ENCODE assay signal across 8 mouse cellular contexts in the genomic region with DNA sequence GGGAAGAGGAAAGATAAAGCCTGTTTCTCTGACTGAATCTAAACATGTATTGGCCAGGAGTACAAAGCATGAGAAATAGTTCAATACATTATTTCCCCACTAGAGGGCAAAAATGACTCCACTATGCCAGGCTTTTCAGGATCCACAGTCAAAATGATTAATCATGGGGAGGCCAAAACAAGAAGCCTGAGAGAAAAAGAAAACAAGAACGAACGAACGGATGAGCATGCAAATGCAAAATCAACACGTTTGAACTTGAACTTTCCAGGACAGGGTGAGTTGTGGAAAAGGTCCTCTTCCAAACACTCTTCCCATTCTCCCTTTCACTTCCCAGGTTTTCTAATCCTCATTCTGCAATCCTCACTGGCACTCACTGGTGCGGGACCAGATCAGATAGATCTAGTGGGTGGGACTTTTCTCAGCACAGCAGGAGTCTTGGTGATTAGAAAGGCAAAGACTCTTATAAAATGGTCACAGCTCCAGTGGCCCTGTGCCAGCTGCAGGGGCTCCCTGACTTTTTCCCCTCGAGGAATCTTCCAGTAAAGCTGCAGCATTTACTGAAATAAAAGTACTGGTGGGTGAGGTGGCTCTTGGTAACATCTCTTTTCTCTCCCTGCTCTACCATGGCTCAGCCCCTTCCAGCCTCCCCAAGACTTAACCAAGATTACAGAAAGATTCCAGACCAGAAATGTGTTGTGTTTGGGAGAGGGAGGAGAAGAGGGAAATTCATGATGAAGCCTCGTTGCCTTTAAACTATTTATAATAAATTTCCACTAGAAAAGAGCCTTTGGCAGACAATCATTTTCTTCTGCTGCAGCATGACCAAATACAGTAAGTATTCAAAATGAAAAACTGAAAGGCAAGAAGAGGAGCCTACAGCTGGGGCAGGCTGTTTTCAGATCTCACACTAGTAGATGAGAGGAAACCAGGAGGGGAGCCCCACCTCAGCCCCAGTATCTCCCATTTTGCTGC.
A peak's percentile ranks its signal among the peaks of the same experiment; 100 is the strongest.
DNase-seq lines count a peak whose midpoint lies in the region; ATAC-seq and TF ChIP-seq lines count a peak whose summit lies in the region.

No protein-coding gene starts in this region.

- peak in 1 of 2 experiments; percentile 39 for DNase-seq in layer of hippocampus, adult 2 months (ENCODE audit: low spot score in 2 of 2)
- no peak for DNase-seq in layer of hippocampus, postnatal 25 days (ENCODE audit: extremely low spot score in 1 of 2, low spot score in 1 of 2)
- DNase-seq in c-Kit-positive CD71-positive TER-119-positive erythroid progenitor cells, embryonic 14.5 days (ENCODE audit: low spot score): peak; percentile 29
- peak; percentile 65 for DNase-seq in hindbrain, embryonic 11.5 days (ENCODE audit: low spot score)
- DNase-seq in urinary bladder, postnatal 14 days (ENCODE audit: low spot score): peak; percentile 65

- WGBS in forebrain, embryonic 13.5 days: 5% methylated on average over 7 of the region's 7 CpGs
- 12% methylated on average over 7 of the region's 7 CpGs for WGBS in hindbrain, embryonic 11.5 days
- WGBS in limb, embryonic 12.5 days: 14% methylated on average over 7 of the region's 7 CpGs
- 4% methylated on average over 7 of the region's 7 CpGs for WGBS in midbrain, embryonic 15.5 days

- H3K27me3 ChIP-seq in forebrain, embryonic 13.5 days: no peaks in the 10 kb centered on the region
- no peaks in the 10 kb centered on the region for H3K27me3 ChIP-seq in hindbrain, embryonic 11.5 days (ENCODE audit: control insufficient read depth, insufficient read depth, low read length)
- H3K27me3 ChIP-seq in limb, embryonic 12.5 days: no peaks in the 10 kb centered on the region
- no peaks in the 10 kb centered on the region for H3K27me3 ChIP-seq in midbrain, embryonic 15.5 days (replicated peaks)

- no peaks in the 10 kb centered on the region for H3K36me3 ChIP-seq in forebrain, embryonic 13.5 days (ENCODE audit: poor library complexity, severe bottlenecking)
- H3K36me3 ChIP-seq in hindbrain, embryonic 11.5 days (ENCODE audit: control insufficient read depth, insufficient read depth, low read length): no peaks in the 10 kb centered on the region
- H3K36me3 ChIP-seq in limb, embryonic 12.5 days: no peaks in the 10 kb centered on the region
- H3K36me3 ChIP-seq in midbrain, embryonic 15.5 days (replicated peaks): no peaks in the 10 kb centered on the region

- H3K9me3 ChIP-seq in forebrain, embryonic 13.5 days (replicated peaks): no peaks in the 10 kb centered on the region
- no peaks in the 10 kb centered on the region for H3K9me3 ChIP-seq in hindbrain, embryonic 11.5 days (ENCODE audit: control insufficient read depth, low read length)
- H3K9me3 ChIP-seq in limb, embryonic 12.5 days: no peaks in the 10 kb centered on the region
- H3K9me3 ChIP-seq in midbrain, embryonic 15.5 days: no peaks in the 10 kb centered on the region

- peak overlapping the region; percentile 36 for H3K4me2 ChIP-seq in forebrain, embryonic 13.5 days
- H3K4me2 ChIP-seq in hindbrain, embryonic 11.5 days (replicated peaks; ENCODE audit: low read depth, low read length): no peak overlapping the region
- peak overlapping the region; percentile 31 for H3K4me2 ChIP-seq in limb, embryonic 12.5 days
- peak overlapping the region; percentile 32 for H3K4me2 ChIP-seq in midbrain, embryonic 15.5 days

- H3K4me3 ChIP-seq in layer of hippocampus, adult 2 months: no peak overlapping the region
- H3K4me3 ChIP-seq in forebrain, embryonic 13.5 days: no peak overlapping the region
- no peak overlapping the region for H3K4me3 ChIP-seq in hindbrain, embryonic 11.5 days (ENCODE audit: low read depth, low read length)
- H3K4me3 ChIP-seq in limb, embryonic 12.5 days (replicated peaks): no peak overlapping the region
- H3K4me3 ChIP-seq in midbrain, embryonic 15.5 days: no peak overlapping the region

- no peak overlapping the region for H3K9ac ChIP-seq in forebrain, embryonic 13.5 days
- H3K9ac ChIP-seq in hindbrain, embryonic 11.5 days (ENCODE audit: low read depth, low read length): no peak overlapping the region
- H3K9ac ChIP-seq in limb, embryonic 12.5 days (replicated peaks): no peak overlapping the region
- no peak overlapping the region for H3K9ac ChIP-seq in midbrain, embryonic 15.5 days

- peak; percentile 86 for TF ChIP-seq CTCF in layer of hippocampus, adult 2 months (conservative IDR thresholded peaks at IDR 0.05)

- peak overlapping the region; percentile 32; the same call in 1 of the 2 replicates for H3K27ac ChIP-seq in layer of hippocampus, adult 2 months
- no peak overlapping the region for H3K27ac ChIP-seq in forebrain, embryonic 13.5 days
- H3K27ac ChIP-seq in hindbrain, embryonic 11.5 days (ENCODE audit: low read depth, low read length): no peak overlapping the region
- no peak overlapping the region for H3K27ac ChIP-seq in limb, embryonic 12.5 days
- H3K27ac ChIP-seq in midbrain, embryonic 15.5 days: peak overlapping the region; percentile 16; the same call in 1 of the 2 replicates

- ATAC-seq in forebrain, embryonic 13.5 days: peak; percentile 88
- ATAC-seq in hindbrain, embryonic 11.5 days (ENCODE audit: low FRiP score): peak; percentile 89
- peak; percentile 58; the same call in 1 of the 2 replicates for ATAC-seq in limb, embryonic 12.5 days (ENCODE audit: insufficient number of reproducible peaks, insufficient read depth, low FRiP score, low TSS enrichment, low read depth)
- peak; percentile 81 for ATAC-seq in midbrain, embryonic 15.5 days (replicated peaks)

- H3K4me1 ChIP-seq in forebrain, embryonic 13.5 days: peaks cover 6% of the 10 kb centered on the region; the same call in 1 of the 2 replicates
- H3K4me1 ChIP-seq in hindbrain, embryonic 11.5 days (replicated peaks; ENCODE audit: control insufficient read depth, insufficient read depth, low read length): no peaks in the 10 kb centered on the region
- H3K4me1 ChIP-seq in limb, embryonic 12.5 days (replicated peaks): 0 out of 2 replicates have a peak, but pooled peaks cover 6% of the 10 kb centered on the region
- peaks cover 6% of the 10 kb centered on the region for H3K4me1 ChIP-seq in midbrain, embryonic 15.5 days

Comparison
In these comparisons a context has a peak if more than half of its experiments do, and no peak if none do; other contexts are left out.
1. DNase-seq: peak in c-Kit-positive CD71-positive TER-119-positive erythroid progenitor cells, embryonic 14.5 days (single experiment), hindbrain, embryonic 11.5 days (single experiment) and urinary bladder, postnatal 14 days (single experiment); none in layer of hippocampus, postnatal 25 days (0 of 2).
2. H3K27ac ChIP-seq: peak in layer of hippocampus, adult 2 months (single experiment) and midbrain, embryonic 15.5 days (single experiment); none in forebrain, embryonic 13.5 days (single experiment), hindbrain, embryonic 11.5 days (single experiment) and limb, embryonic 12.5 days (single experiment).
3. Peak in every context shown above with its lines, with median percentiles within 50 percentile points of each other: ATAC-seq.